Mouse (Mus musculus) common myeloid progenitor, adult 5-6 weeks (primary cell): ENCODE results near the gene Gm13283. TPM values are rescaled to one million over a fixed set of nuclear protein-coding genes. Genes with fewer than 3 reads are reported as not detected.
A peak's percentile ranks its signal among the peaks of the same experiment; 100 is the strongest.
"Not testable (repeated sequence)": the region's sequence is repeated elsewhere in the genome, so short reads cannot be mapped to it uniquely, and the experiment has no call there.

ENCODE experiments used
- ATAC-seq: replicated peaks from 2 replicates; pipeline ENCODE4 v1.8.0; 2016; ENCODE audit warnings: low read depth, mild to moderate bottlenecking, moderate TSS enrichment, inconsistent platforms; ENCODE audit not compliant: poor library complexity, severe bottlenecking
- total RNA-seq: library from RNA; stranded (forward); fragments of 200-1000, 187-1606 nt; gene quantifications from 2 replicates; pipeline ENCODE4 v1.2.3, GENCODE M21; 2017

The Gm13283 gene
- not detected in 2 replicates for total RNA-seq

DNA sequence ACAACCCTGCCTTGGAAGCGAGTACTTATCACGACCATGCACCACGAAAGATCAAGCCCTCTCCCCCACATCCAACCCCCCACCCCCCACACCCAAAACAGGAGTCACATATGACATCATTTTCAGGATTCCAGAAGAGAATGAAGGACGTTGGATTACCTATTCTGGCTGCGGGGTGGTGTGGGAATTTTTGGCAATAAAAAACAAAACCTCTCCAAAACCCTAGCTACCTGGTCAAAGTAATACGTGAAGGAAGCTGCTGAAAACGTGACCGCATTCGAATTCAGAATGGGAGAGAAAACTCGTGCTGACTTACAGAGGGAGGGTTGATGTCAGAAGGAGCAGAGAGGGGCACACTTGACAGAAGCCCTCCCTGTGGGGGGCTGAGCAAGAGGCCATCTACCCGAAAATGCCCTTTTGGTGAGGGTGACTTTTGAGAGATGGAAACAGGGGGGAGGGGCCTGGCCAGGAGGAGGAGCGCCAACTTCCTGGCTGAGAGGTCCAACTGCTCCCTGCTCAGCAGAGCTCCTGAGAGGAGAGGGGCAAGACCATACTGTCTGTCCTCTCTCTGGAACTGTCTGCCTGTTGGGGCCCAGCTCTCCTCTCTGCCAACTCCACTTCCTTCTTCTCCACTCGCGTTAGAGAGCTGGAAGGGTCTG, at the start of gene Gm13283:
Gm13283 (plus strand) TSS at position 510 of the 659 bp plus-strand sequence.
- ATAC-seq: not testable (repeated sequence)

- peak; percentile 45; the same call in 1 of the 2 replicates for ATAC-seq
These were observed 45.6 kb upstream of the Gm13283 start for GRCm38 (mm10) chr4:88714281-88714680.

- no peak for ATAC-seq
These were observed 44.9 kb upstream of the Gm13283 start for GRCm38 (mm10) chr4:88715059-88715458.

GRCm38 (mm10) chr4:88718715-88719114, 41.2 kb upstream of the Gm13283 start:
- ATAC-seq: no peak

DNA sequence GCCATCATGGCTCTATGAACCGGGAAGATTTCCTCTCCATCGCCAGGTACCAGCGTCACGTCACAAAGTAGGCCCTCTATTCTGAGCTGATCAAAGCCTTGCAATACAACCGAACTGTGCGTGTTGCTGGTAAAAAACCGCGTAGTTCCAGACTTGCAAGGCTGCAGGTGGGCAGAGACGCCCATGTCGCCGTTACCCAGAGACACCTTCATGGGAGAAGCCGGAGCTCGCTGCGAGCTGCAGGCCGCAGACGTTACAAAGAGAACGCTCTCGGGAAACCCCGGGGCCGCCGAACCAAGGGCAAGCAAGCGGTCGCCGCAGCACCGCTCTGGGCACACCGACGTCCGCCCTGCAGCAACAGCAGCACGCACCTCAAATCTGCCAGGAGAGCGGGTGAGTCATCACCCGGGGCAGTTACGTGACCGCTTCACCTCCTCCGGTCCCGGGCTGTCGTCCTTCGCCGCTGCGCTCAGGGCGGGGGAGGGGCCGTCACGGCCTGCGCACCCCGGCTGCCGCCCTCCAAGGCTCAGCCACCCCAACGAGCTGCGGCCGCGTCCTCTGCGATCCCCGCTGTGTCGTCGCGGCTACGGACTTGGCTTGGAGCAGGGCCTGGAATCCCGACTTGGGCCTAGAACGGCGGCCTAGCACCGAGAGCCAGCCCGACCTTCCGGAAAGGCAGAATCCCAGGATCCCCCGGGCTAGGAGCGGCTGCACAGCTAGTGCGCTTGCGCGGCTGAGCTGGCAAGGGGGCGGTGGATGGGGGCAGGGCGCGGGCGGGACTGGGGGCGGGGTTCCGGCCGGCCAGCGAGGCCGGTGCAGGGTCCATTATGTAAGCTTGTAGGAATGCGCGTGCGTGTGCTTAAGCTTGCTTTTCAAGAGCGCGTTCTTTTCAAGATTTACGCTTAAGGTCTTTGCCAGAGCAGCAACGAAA, 37.9 kb upstream of the Gm13283 start, which contains the start of the genes Gm26566 and Klhl9:
Gm26566 (plus strand) TSS at position 15 of the 931 bp plus-strand sequence.
Klhl9 (minus strand) TSS at position 675 of the 931 bp plus-strand sequence.
- peak; percentile 75 for ATAC-seq

GRCm38 (mm10) chr4:88723497-88724090, 36.3 kb upstream of the Gm13283 start:
- no peak for ATAC-seq

DNA sequence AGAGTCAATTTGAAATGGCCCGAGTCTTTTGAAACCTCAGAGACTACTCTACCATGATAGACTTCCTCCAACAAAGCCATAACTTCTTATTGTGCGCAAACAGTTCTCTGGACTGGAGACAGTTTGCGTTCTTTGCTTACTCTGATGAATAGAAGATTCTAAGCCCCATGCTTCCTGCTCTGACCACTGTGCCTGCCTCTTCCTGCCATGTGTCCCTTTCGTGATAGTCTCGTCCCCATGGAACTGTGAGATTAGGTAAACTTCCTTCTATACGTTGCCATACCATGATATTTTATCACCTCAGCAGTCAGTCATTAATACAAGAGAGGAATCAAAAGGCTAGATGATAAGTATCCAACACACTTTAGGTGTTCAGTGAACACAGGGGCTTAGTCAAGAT, 33.2 kb upstream of the Gm13283 start:
- peak; percentile 24; the same call in 1 of the 2 replicates for ATAC-seq

GRCm38 (mm10) chr4:88727324-88727723, 32.6 kb upstream of the Gm13283 start:
- peak; percentile 93 for ATAC-seq

- ATAC-seq: peak; percentile 72
These were observed 21.4 kb upstream of the Gm13283 start for GRCm38 (mm10) chr4:88738480-88738879.

- ATAC-seq: peak; percentile 55
These were observed 20.9 kb upstream of the Gm13283 start for GRCm38 (mm10) chr4:88739036-88739435.

GRCm38 (mm10) chr4:88741426-88741825, 18.5 kb upstream of the Gm13283 start:
- peak; percentile 67 for ATAC-seq

DNA sequence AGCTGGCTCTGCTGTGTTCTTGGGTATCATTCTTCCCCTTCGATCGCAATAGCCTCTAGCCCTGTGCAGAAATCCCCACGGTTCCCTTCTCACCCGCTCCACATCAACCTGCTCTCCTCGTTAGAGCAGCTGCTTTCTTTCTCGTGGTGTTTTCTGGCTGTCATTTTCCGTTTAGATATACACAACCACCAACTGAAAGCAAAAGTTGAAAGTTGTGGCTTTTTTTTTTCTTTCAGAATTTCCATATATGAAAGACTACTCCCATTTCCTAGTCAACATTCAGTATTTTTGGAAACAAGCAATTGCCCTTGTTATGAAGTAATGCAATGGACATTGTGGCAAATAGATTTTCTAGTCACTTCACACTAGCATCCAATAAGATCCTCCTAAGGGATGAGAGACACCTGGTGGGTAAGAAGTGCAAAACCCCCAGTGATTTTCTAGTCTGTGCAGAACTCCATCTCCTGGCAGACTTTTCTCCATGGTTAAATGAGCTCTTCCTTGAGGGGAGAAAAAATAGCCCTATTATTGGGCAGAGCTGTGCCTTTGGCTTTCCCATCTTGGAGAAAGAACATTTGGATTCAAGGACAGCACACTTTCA, 17.0 kb upstream of the Gm13283 start:
- ATAC-seq: peak; percentile 45

GRCm38 (mm10) chr4:88744207-88744606, 15.7 kb upstream of the Gm13283 start:
- no peak for ATAC-seq

- no peak for ATAC-seq
These were observed 10.0 kb upstream of the Gm13283 start for GRCm38 (mm10) chr4:88749926-88750325.

DNA sequence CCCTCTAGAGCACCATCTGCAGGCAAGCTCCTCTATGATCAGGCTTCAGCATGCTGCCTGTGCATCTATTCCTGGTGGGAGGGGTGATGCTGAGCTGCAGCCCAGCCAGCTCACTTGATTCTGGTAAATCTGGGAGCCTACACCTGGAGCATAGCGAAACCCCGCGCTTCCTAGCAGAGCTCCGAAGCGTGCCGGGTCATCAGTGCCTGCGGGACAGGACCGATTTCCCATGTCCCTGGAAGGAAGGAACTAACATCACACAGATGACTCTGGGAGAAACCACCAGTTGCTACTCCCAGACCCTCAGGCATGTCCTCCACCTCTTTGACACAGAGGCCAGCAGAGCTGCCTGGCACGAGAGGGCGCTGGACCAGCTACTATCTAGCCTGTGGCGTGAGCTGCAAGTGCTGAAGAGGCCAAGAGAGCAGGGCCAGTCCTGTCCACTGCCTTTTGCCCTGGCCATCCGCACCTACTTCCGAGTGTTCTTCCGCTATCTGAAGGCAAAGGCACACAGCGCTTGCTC, 5.0 kb upstream of the Gm13283 start, which contains the start of gene Gm13271:
Gm13271 (plus strand) TSS at position 51 of the 523 bp plus-strand sequence.
- ATAC-seq: 0 out of 2 replicates have a peak, but pooled peaks have one; percentile 31

GRCm38 (mm10) chr4:88756581-88757513, 3.1 kb upstream of the Gm13283 start:
- not testable (repeated sequence) for ATAC-seq

- peak; percentile 100 for ATAC-seq
These were observed 2.3 kb upstream of the Gm13283 start for GRCm38 (mm10) chr4:88757628-88758031.

- ATAC-seq: not testable (repeated sequence)
These were observed 1.2 kb upstream of the Gm13283 start for GRCm38 (mm10) chr4:88758751-88759150.

GRCm38 (mm10) chr4:88760431-88760830, 512 bp downstream of the Gm13283 start:
- not testable (repeated sequence) for ATAC-seq
